Mouse (Mus musculus): Measurements from ENCODE around the gene Pgap3.

DNA sequence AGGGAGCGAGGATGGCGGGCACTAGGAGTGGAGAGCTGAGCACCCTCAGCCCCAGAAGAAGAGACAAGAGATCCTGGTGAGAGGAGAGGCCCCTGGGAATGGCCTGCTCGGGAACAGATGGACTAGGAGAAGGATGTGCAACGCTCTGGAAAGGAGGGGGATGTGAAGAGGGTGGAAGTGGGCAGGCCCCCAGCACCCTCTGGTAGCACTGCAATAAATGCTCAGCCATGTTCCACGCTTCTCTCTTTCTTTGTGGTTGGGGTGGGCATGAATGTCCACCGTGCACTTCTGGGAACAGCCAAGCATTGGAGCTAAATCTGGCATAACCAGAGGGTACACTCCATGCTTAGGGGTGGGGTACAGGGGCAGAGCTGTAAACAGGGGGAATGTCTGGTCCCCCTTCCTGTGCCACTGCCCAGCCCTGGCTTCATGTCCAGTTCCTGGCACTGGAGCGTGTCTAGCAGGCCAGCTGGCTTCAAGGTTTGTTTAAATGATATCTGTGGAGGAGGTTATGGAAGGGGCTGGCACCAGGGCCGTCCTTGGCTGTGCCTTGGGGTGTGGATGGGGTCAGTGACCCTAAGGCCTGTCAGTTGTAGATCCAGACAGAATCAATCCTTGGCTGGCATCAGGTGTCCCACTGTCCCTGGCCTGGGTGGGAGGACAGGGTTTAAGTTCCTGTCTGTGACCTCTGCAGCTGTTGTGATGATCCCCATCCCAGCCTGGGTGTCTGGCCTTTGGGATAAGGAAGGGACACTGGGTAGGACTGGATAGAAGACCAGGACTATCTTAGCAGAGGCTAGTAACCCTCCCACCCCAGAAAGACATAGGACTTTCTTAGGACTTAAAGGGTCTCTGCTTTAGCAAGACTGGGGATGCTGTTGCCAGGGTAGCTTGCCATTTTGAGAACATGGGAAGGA, 15.3 kb downstream of the Pgap3 start:
- TF ChIP-seq CTCF (IDR thresholded peaks at IDR 0.05; ENCODE audit: insufficient read depth, low read length) (no peak), POLR2A (IDR thresholded peaks at IDR 0.05; ENCODE audit: borderline replicate concordance, extremely low read depth, low read depth, low read length) (no peak)
